Mouse (Mus musculus): ENCODE measurements at regions not wholly inside any gene's neighbourhood (a gene's known extent, or its start where the extent isn't known, plus 50 kb on each side); places are given as distances from the start of the nearest gene placed in this dataset.

DNA sequence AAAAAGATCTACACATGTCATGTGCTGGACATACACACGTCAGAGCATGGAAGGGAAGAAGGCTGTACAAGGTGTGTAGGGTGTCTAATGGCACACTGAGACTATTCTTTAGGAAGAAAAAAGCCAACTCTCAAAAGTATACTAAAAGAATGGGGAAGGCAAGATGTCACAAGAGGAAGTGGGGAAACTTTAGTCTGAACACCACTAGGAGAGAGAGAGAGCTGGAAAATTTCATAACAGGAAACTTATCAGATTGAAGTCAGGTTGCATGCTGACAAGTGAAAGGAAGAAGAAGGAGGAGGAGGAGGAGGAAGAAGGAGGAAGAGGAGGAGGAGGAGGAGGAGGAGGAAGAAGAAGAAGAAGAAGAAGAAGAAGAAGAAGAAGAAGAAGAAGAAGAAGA is 52.3 kb upstream of the Ldah start:
- no peak for DNase-seq (ENCODE audit: extremely low read depth, insufficient read length, low spot score)
